Mouse (Mus musculus): ENCODE data around the gene Sox12.

GRCm38 (mm10) chr2:152361193-152361592 lies 36.7 kb downstream of the Sox12 start:
- TF ChIP-seq POLR2A (IDR thresholded peaks at IDR 0.05; ENCODE audit: borderline replicate concordance, extremely low read depth, low read depth, low read length) (no peak), CTCF (IDR thresholded peaks at IDR 0.05; ENCODE audit: insufficient read depth, low read length) (no peak)

Measured in lung, adult 2 months (tissue).